Mouse (Mus musculus): ENCODE data around the gene Nlrp6.

- TF ChIP-seq CTCF (IDR thresholded peaks at IDR 0.05; ENCODE audit: low read depth) = no peak
- TF ChIP-seq EP300 (IDR thresholded peaks at IDR 0.05; ENCODE audit: low read depth) = no peak
These were observed 18.4 kb upstream of the Nlrp6 start for GRCm38 (mm10) chr7:140902036-140902875.
